Mouse (Mus musculus) liver (tissue): Measurements from ENCODE around the gene Tmem212.

Experiments
- DNase-seq: peaks from one replicate; pipeline ENCODE4 v3.0.0-alpha.2; 2020; ENCODE audit warnings: mixed read lengths

Gene Tmem212

GRCm38 (mm10) chr3:27839795-27840194 lies 56.4 kb downstream of the Tmem212 start:
- no peak for DNase-seq

GRCm38 (mm10) chr3:27839231-27839630 lies 56.9 kb downstream of the Tmem212 start:
- DNase-seq: no peak

- no peak for DNase-seq
Observed at GRCm38 (mm10) chr3:27836297-27836696, 59.9 kb downstream of the Tmem212 start.

GRCm38 (mm10) chr3:27835786-27836185 lies 60.4 kb downstream of the Tmem212 start:
- no peak for DNase-seq

GRCm38 (mm10) chr3:27828755-27829154 lies 67.4 kb downstream of the Tmem212 start:
- no peak for DNase-seq

- DNase-seq: no peak
Observed at GRCm38 (mm10) chr3:27827236-27827635, 68.9 kb downstream of the Tmem212 start.

- no peak for DNase-seq
Observed at GRCm38 (mm10) chr3:27825985-27826384, 70.2 kb downstream of the Tmem212 start.
